Mouse (Mus musculus): Measurements from ENCODE around the gene Nol4l.
"Not testable (repeated sequence)": the region's sequence is repeated elsewhere in the genome, so short reads cannot be mapped to it uniquely, and the experiment has no call there.

Gene Nol4l

DNA sequence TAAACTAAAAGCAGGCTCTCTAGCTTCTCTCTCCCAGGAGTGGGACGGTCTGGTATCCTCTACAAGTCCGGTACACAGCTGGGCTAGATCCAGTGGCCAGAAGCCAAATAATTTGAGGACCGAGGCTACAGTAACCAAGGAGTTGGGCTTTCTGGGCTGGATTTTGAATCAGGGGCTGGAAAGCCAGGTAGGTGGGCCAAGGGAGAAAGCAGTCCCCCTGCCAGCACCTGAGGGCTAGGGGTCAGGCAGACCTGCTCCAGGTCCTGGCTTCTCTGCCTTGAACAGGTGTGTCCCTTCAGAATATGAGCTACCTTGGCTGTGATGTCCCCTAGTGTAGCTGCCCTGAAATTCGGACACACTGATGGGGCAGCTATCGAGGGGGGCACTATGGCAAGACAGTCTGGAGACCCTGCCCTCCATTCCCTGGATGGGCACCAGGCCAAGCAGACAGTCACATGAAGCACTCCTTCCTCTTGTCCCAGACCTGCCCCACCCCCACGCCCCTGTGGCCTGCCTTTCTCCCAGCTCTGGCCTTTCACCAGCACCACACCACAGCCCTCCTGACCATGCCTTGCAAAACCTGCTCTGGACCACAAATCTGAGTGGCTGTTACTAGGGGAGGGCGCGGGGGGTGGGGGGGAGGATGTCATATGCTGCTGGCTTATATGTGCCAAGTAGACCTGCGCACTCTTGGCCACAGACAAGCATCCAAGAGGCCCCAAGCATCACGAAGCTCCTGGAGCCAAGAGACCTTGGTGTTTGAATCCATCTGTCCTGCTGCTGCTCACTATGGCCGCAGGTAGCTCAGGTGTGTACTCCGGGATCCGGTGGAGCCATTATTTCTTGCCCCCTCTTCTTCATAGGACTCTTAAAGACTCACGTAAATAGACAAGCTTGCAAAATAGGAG lies 17.1 kb downstream of the Nol4l start:
- DNase-seq (ENCODE audit: low read depth, low spot score), result no peak

DNA sequence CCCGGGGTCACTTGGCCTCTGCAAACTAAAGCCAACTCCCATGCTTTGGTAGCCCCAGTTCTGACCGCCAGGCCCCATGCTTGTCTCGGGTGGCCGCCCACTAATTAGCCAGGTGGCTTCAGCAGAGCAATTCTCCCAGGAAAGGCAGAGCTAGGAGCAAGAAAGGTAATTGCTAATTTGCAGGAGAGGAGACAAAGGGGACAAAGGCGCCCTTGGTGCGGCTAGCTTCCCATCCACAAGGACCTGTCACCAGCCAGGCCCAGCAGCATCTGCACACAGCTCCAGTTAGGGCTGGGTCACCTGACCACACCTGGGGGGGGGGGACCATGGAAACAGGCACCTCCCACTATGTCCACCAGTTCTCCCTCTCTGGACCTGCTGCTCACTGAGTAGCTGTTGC lies 18.2 kb downstream of the Nol4l start:
- DNase-seq (ENCODE audit: low read depth, low spot score), result no peak

DNA sequence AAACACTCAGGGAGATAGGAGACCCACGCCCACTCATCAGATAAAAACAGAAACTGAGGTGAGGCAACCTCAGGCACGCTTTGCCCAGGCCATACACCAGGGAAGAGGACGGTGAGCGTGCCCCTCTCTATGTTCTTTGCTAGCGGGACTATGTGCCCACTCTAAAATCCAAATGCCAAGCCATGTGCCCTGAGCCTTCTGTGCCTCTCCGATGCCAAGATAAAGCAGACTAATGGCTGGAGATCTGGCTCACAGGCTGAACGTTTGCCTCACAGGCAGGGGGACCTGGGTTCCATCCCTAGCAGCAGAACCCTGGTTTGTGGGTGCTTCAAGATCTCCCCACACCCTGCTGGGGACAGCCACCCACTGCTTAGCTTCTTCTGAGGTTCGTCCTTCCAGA lies 19.6 kb downstream of the Nol4l start:
- no peak for DNase-seq (ENCODE audit: low read depth, low spot score)

DNA sequence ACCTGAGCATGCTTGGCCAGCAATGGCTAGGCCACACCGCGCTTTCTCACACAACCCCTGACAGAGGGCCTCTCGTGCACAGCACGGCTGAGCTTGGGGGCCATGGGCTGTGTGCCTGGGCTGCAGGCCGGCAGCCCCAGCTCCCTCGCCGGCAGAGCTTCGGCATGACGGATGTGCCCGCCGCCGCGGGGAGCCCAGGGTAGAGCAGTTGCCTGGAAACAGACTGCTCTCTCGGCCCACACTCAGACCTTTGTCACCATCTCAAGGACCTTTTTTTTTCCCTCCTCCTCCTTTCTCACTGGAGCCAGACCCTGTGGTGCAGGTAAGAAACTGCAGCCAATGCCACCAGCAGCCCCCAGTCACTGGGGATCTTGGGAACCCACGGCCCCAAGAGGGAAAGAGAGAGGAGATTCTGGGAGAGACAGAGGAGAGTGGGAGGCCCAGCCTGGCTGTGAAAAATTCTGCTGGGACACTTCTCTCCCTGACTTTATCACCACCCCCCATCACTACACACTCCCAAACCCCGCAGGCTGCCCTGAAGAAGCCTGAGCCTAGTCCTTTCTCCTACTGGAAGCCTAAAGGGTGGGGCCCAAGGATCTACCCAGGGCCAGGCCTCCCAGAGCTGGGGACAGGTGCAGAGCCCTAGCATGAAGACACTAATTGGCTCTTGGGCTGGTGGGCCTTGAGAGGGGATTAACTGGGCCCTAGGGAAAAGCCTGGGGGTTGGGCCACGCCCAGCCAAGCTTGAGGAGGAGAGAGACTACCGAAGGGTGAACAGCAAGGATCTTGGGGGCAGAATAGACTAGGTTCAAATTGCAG lies 20.4 kb downstream of the Nol4l start:
- DNase-seq (ENCODE audit: low read depth, low spot score), result peak; percentile 71

DNA sequence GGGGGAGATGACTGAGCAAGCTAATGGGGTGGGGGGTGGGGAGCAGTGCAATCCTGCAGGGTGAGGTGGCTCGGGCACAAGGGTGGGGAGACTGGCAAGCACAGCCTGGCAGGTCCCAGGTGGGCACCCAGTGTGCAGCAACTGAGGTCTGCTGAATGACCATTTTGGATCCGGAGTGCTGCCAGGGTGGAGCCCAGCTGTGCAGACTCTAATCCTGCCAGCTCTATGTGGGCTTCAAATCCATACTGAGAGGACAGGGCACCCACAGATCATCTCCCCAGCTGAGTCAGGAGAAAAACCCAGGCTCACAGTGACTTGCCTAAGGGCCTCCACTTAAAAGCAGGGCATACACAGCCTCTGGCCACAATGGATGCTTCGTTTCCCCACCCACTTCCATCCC lies 21.4 kb downstream of the Nol4l start:
- DNase-seq (ENCODE audit: low read depth, low spot score), result no peak

DNA sequence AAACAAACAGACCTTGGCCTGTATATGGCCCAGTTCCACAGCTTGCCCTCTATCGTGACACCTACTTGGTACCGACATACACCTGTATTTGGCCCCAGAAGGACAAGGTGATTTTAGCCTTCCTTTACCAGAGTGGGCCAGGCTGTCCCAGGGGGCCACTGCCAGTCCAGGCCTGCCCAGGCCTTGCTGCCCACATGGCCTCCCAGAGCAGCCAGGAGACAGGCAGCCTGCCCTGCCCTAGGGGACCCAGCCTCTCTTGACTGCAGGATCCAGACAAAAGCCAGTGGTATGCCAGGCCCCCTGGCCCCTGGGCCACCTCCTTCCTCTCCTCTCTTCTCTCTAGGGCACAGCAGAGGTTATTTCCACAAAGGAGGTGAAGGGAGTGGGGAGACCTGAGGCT lies 21.8 kb downstream of the Nol4l start:
- no peak for DNase-seq (ENCODE audit: low read depth, low spot score)

DNA sequence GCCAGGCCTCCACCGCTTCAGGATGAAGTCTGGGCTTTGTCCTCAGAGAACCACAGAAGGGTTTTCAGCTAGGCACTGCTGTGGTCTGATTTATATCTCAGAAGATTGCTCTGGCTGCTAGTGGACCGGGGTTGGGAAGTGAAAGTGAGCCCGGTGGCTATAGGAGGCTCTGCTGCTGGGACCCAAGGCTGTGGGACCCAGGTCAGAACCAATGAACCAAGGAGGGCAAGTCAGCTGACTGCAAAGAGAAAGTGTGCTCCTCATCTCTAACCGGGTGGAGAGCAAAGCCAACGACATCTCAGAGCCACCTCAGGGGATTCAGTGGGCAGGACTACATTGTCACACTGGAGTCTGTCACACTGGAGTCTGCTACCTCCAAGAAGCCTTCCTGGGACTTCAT lies 23.4 kb downstream of the Nol4l start:
- DNase-seq (ENCODE audit: low read depth, low spot score), result no peak

DNA sequence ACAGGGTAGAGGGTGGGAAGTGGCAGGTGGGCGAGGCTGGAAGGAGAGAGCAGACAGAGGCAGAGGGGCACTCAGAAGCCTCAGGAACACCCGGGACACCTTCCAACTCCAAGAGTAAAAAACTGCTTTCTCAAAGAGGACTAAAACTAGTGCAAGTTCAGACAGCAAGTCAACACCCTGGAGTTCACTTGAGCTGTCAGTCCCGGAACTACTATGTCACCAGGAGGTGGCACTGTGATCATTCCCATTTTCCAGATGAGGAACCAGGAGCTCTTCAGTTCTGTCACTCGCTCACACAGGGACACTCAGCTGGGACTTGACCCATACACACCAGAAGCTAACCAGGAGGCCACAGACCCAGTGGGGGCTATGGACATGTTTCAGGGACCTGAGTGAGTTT lies 30.6 kb downstream of the Nol4l start:
- no peak for DNase-seq (ENCODE audit: low read depth, low spot score)

DNA sequence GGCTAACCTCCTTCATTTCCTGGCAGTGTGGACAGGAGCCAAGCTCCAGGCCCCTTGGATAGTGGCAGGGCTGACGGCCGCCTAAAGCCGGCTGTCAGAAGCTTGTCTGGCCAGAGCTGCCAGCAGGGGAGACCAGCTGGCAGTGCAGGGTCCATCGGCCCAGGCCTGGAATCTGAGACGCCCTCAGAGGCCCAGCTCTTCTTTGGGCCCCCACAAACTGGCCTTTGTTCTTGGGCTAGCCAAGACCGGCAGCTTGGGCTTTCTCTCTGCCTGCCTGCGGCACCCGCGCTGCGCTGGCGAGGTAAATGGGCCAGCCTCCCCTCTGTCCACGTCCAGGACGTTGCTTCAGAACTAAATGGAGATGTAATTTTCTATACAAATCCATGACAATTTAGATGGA lies 32.9 kb downstream of the Nol4l start:
- DNase-seq (ENCODE audit: low read depth, low spot score), result peak; percentile 76

DNA sequence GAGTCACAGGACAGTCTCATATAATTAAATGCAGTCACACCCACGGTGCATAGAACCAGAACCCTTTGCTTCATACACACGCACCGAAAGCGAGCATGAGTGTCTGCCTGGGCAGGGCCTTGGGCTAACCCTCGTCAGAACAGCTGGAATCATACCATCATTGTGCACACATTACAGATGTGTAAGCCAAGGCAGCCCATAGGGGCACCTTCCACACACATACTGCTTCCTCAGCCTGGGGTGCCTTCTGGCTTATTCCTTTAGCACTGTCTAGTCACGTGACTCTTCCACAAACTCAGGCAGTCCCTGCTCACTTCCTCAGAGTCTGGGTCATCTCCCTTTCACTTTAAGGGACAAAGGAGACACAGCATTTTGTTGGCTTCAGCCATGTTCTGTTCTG lies 33.5 kb downstream of the Nol4l start:
- no peak for DNase-seq (ENCODE audit: low read depth, low spot score)

DNA sequence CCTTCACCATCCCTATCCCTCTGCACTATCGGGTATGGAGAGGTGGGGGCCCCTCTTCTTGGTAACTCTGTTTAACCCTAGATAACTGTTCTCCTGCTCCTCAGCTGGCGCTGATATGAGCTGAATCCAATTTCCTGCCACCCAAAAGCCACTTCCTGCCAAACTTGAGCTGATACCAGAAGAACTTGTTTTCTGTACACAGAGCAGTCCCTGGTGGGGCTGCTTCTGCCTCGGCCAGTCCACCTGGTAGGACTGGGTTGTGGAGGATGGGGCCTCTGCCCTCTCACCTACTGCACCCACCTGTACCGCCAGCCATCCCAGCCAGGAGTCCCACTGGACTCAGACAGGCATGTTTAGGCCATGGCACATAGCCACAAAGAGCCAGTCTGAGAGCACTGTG lies 34.0 kb downstream of the Nol4l start:
- DNase-seq (ENCODE audit: low read depth, low spot score), result no peak

DNA sequence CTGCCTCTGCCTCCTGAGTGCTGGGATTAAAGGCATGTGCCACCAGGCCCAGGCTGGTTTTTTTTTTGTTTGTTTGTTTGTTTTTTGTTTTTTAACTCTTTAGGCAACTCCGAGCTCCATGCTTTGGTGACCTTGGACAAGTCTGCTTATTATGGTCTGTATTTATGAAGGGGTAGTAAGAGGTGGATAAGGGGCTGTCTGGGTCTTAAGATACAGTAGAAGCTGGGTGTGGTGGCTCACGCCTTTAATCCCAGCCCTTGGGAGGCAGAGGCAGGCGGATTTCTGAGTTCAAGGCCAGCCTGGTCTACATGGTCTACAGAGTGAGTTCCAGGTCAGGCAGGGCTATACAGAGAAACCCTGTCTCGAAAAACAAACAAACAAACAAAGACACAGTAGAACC lies 34.4 kb downstream of the Nol4l start:
- not testable (repeated sequence) for DNase-seq (ENCODE audit: low read depth, low spot score)

DNA sequence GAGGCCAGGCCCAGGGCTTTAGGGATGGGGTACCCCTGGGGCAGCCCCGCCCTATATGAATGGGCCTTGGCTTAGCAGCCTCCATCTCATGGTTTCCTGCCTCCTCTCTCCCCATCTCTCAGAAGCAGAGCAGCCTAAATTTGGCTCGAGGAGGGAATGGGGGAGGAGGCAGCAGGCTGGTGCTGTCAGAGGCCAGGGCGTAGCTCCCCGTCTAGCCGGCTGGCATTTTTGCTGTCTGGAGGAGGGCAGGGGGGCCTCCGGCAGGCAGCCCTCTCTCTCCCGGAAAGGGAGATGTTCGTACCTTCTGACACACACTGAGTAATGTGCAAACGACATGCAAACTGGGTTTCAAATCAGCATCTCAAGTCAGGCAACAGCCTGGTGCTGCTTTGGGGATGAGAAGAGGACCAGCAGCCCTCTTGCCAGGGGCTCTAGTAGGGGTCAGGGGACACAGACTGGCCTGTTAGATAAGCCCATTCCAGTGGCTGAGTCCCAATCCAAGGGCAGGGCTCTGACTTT lies 35.4 kb downstream of the Nol4l start:
- no peak for DNase-seq (ENCODE audit: low read depth, low spot score)

DNA sequence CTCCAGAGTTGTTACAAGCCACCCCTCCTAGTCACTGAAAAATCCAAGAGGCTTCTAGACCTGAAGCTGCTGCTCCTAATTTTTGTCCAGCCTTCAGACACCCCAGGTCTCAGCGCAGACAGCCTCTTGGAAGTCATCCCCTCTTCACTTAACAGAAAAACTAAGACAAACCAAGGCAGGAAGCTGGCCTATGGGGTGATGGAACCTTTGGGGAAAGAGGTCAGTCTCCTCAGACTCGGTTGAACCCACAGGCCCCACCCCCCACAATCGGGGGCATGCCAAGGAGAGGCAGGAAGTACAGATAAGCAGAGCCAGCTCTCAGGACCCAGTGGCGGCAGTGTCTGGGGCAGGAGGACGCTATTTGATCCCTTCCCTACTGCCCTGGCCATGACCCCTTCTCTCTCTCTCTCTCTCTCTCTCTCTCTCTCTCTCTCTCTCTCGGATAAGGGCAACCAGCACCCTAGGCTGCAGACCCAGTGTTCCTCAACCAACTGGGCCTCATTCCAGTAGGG lies 35.9 kb downstream of the Nol4l start:
- no peak for DNase-seq (ENCODE audit: low read depth, low spot score)

DNA sequence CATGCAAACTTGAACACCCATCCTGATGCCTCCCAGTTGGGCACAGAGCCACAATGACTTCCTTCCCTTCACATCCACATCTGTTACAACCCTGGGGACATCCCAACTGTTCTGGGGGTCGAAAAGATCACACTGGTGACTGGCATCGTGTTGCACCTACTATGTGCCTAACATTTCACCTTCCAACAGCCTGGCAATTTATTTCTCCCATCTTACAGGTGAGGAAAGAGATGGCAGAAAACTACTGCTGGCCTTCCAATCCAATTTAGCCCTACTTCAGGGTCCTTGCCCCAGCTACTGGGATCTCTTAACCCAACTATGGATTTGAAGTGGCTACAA lies 36.4 kb downstream of the Nol4l start:
- DNase-seq (ENCODE audit: low read depth, low spot score), result no peak

DNA sequence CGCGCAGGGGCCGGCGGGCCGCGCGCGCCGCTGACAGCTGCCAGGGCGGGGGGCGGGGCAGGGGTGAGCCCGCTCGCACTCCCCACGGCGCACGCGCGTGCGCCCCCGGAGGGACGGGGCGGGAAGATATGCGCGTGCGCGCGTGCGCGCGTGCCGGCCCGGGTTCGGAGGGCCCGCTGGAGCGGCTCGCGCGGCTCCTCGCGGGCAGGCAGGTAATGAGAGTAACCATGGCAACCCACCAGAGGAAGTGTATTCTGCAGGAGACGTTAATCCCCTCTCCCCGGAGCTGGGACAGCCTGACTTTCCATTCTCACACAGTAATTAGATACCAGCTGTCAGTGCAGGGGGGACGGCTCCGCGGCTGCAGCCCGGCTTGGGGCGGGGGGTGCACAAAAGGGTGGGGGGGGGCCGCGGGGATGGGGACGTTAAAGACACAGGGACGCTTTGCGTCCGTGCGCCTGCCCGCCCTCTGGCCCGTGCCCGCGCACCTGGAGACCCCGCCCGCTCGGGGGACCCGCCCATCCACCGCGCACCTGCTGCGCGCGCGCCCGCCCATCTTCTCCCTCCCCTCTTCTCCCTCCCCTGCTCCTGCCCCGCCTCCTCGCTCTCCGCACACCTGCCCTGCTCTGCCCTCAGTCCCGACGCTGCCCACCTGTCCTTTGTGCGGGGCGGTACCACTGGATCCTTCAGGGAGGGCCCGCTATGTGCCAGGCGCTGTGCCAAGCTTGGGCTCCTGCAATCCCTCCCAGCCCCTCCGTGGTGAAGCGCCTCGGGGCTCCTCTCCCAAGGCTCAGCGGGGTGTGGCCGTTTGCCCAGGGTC lies 37.0 kb downstream of the Nol4l start, which contains the start of gene 4930404H24Rik:
TSS of gene 4930404H24Rik (plus strand) at position 218 of the 820 bp plus-strand sequence.
- peak; percentile 87 for DNase-seq (ENCODE audit: low read depth, low spot score)

DNA sequence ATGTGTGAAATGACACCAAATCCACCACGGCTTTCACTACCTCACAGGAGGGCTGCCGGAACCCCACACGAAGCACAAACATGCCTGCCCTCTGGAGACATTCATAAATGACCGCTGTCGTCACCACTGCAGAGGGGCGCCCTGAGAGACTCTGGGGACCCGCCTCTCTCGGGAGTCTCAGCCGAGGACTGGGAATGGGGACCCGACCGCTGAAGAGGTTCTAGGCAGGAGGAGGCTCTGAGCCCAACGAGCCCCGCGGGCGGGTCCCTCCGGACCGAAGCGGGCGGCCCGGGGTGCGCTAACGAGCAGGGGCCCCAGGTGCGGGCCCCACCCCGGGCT lies 37.6 kb downstream of the Nol4l start:
- no peak for DNase-seq (ENCODE audit: low read depth, low spot score)

DNA sequence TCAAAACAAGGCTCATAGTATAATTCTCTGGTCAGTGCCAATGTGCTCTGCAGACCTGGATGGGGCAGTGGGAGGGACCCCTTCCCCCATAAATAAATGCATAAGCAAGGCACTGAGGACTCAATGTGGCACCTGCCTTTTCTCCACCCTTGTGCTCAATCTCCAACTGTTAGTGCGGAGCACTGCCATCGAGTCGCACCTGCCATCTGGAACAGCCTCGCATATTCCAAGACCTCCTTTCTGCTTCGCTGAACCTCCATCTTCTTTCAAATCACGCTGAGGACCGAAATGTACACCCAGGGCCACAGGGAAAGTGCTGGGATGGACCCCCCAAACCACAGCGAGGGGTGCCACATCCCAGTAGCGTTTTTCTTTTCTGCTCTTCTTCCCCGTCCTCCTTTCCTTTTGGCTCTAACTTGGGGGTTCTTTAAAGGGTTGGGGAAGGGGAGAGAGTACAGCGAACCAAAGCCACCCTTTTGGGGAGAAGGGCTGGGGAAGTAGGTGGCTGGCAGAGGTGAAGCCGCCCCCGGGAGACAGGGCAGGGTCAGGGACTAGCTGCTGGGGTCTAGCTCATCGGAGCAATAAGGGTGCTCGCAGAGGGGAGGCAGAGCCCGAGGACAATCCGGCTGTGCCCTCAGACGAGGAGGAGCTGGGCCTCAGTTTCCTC lies 38.1 kb downstream of the Nol4l start:
- no peak for DNase-seq (ENCODE audit: low read depth, low spot score)

DNA sequence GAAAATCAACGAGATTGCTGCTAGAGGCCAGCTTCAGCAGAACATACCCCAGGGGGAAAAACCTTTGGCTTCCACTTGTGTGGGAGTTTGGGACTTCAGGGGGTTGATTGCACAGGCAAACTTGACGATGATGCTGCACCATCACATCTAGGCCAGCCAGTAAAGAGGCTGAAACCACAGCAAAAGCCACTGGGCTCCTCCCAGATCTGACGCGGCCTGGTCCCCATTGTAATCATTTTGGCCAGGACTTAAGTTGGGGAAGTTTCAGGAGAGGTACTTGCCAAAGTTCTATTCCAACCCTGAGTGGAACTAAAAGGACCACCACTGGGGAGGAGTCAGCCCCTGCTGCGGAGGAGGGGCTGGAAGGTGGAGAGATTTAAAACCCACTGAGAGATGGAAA lies 38.8 kb downstream of the Nol4l start:
- no peak for DNase-seq (ENCODE audit: low read depth, low spot score)

DNA sequence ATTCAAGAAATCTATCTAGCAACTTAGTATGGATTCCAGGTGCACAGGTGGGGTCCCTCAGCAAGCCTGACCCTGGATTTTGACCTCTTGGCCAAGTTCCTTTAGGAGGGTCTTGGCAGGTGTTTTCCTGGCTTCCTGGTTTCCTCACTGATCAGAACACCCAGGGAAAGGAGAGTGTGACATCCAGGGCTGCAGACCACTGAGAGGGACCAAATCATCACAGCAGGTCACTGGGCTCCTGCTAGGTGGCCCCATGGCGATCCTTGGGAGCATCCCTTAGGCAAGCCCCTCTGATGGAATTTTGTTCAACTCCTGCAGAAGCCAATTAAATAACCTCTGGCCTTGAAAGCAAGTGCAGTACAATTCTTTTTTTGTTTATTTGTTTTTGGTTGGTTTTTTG lies 39.7 kb downstream of the Nol4l start:
- DNase-seq (ENCODE audit: low read depth, low spot score), result no peak

DNA sequence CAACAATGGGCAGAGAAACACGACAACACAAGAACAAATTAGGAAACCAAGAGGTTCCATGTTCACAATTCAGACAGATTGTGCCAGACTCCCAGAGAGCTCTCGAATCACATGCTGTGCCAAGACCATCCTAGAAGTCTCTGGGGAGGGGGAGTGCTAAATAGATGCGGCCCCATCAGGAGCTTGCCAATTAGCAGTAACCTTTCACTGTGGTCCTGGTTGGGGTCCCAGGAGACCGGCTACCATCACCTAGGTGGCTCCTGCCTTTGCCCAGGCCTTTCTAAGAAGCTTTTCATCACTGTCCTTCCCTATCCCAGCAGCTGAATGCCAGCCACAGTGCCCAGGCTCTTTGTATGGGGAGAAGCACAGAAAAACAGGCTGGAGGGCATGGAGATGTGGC lies 45.7 kb downstream of the Nol4l start:
- DNase-seq (ENCODE audit: low read depth, low spot score), result no peak
